Mouse (Mus musculus) spleen, adult 12 weeks (tissue): ENCODE data around the gene Cep57l1.

ENCODE experiments used
- DNase-seq: peaks from one replicate; pipeline ENCODE4 v3.0.0; 2022; ENCODE audit warnings: low spot score

Gene Cep57l1

GRCm38 (mm10) chr10:41816516-41816915 is 6.8 kb upstream of the Cep57l1 start:
- no peak for DNase-seq

DNA sequence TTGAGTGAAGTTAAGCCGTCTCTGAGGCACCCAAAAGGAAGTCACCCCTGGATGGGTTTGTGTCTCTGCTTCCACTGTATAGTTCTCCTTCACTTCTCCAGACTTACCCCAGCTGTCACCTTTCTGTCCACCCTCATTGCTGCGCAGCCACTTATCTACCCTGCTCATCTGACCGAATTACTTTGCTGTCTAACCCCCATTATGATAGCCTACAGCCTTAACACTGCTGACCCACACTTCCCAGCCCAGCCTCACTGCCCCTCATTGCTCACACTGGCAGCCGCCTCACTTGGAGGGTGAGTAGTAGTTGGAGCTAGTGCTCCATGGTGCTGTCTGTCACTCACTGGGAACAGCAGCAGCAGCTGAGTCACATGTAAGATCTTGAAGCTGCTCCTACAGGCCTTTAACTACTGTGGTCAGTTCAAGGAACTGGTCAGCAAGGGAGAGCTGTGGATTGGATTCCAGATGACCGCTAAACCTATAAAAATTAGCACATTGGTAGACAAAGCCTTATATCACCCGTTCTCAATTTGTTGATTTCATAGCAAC is 4.7 kb upstream of the Cep57l1 start:
- no peak for DNase-seq

- no peak for DNase-seq
These were observed 2.9 kb upstream of the Cep57l1 start for GRCm38 (mm10) chr10:41812566-41812965.

- DNase-seq, result no peak
These were observed 1.1 kb upstream of the Cep57l1 start for GRCm38 (mm10) chr10:41810564-41811455.

DNA sequence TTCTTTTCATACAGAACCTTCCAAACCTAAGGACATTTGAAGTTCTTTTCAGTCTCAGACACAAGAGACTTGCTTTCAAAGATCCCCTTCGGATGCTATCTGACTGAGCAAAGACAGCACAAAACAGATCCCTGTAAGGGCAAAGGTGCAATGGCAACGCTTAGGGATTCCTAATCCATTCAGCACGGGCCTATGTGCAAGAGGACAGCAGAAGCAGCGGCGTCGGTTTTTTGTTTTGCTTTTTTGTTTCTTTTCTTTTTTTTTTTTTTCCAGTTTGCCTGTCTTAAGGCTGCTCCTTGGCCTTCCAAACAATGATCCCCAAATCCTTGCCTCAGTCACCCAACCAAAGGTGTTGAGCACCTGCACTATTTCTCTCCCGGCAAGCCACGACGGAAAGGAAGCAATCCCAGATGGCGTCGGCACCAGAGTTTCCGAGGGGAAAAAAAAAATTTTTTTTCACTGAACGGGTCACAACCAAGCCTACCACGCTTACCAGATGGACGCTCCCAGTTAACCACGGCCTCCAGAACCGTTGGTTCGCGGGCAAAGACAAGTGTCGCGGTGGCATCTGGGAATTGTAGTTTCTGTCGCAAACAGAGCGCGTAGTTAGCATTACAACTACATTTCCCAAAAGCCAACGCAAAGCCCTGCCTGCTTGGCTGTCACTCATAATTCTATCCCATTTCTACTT is 446 bp downstream of the Cep57l1 start:
- DNase-seq, result no peak

GRCm38 (mm10) chr10:41805729-41806355 is 3.8 kb downstream of the Cep57l1 start:
- no peak for DNase-seq

DNA sequence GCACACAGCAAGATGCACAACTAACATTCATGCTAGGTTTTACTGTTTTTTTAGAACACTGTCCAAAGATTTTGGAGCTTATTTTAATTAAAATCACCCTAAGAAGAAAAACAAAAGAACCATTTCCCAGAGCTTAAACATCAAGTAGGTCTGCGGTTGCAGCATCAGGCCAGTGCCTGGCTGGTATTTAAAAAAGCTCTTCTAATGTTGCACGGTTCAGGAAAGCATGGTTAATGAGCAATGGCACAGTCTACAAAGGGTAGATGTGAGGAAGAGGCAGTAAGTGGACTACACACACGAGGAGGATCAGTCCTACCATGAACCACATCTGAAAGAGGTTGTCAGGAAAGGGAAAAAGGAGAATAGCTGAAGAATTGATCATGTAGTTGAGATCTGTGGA is 5.0 kb downstream of the Cep57l1 start:
- DNase-seq, result no peak

- no peak for DNase-seq
These were observed 6.2 kb downstream of the Cep57l1 start for GRCm38 (mm10) chr10:41803467-41803866.

GRCm38 (mm10) chr10:41797253-41797652 is 12.4 kb downstream of the Cep57l1 start:
- no peak for DNase-seq

DNA sequence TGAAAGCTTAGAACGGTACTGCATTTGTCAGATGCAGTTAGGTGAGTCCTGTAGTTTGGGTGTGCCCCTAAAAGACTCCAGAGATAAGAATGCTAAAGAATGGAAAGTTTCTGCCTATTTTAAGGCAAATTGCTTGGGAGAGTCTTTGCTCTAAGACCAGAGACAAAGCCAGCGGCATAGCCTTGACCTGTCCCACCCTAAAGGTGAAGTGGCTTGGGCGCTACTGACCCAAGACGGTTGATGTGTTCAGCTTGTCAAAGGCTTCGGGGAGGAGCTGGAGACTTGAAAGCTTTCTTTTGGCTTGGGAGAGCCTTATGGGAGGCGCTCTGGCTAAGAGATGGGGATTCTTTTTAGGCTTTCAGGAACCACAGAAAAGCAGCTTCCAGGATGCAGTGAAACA is 17.3 kb downstream of the Cep57l1 start:
- no peak for DNase-seq

DNA sequence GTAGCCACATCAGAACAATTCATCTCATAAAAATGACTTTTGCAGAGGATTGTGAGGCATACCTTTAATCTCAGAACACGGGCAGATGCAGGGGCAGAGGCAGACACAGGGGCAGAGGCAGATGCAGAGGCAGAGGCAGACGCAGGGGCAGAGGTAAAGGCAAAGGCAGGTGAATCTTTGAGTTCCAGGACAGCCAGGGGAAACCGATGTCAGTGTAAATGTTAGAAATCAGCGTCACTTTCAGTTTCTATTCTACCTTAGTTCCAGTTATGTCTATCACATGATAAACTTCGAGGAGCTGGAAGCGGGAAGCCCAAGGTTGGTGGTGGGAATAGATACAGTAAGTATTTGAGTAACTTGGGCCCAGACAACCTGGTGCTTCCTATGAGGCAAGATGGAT is 42.4 kb downstream of the Cep57l1 start:
- DNase-seq, result no peak

DNA sequence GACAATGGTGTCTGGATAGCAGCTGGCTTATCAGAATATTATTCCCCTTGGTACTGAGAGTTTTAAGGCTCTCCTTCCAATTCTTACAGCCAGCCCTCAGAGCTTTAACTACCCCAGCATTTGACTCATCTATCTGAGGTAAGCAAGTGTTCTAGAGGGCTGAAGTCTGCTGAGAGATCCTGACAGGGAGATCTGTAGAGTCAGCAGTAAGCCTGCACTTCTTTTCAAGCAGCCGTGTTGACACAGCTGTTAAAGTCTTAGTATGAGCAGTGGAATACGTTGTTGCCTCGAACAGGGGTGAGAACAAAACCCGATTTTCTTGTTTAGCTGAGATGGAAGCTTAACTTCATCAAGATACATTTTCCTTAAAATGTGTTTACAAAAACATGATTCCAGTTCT is 43.4 kb downstream of the Cep57l1 start:
- DNase-seq, result no peak

DNA sequence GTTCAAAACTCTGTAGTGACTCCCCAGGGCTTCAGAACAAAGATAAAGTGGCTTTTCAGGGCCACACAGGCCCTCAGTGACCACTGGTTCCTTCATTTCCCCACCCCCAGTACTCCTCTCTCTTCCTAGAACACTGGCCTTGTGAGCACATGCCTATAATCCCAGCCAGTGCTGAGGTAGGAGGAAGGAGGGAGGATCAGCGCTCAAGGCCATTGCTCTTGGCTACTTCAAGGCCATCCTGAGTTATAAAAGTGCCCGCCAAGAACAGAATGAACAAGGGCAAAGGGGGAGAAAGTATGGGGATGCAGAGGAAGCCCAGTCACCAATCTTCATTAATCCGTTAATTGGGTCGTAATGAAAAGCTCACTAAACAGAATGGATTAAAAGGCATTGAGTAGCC is 44.1 kb downstream of the Cep57l1 start:
- DNase-seq, result no peak

DNA sequence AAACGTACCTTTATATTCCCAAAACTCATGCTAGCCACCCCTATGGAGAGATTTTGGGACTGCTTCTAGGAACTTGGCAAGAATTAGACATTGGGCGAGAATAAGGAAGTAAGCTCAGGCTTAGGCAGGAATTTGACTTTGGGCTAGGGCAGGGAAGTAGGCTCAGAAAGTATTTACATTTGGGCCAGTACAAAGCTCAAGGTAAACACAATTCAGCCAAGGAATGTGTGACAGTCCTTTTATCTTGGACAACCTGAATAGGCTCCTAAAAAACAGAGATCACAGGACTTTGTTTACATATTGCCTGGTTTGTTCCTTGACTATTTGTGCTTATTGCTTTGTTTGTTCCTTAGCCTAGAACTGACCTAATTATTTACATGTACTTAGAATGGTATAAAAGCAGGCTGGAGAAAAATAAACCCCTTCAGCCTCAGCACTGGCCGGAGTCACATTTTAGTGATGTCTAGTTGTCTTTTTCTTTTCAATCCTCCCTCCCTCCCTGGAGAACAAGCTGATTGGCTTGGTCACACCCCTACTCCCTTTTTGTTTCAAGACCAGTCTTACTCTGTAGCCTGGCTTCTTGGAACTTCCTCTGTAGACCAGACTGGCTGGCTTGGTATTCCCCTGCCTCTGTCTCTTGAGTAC is 45.8 kb downstream of the Cep57l1 start:
- DNase-seq, result no peak

DNA sequence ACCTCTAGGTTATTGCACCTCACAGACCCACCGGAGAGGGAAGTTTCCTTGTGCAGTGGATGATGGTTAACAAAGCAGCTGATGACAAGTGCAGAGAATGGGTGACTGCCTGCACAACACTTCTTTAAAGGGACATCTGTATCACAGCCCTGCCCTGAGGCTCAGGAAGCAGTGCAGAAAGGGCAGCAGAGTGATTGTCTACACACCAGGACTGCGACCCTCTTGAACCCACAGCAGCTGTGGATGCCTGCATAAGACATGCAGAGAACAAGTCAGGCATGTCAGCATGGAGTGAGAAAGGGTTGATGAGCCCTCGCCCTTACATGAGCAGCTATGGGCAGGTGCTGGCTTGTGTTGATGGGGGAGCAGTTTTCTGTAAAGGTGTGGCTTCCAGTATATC is 48.8 kb downstream of the Cep57l1 start:
- no peak for DNase-seq

DNA sequence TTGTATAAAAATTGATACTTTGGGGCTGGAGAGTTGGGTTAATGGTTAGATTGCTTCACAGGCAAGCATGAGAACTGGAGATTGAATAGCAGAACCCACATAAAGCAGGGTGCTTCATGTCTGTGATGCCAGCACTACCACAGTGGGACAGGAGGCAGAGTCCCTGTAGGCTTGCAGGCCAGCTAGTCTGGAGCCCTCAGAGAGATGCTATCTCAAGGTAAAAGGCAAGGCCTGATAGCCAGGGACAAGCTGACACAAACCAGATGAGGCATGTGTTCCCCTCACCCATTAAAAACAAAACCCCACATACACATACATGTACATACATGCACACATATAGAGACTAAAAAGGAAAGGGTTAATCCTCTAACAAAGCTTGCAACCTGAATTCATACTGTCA is 51.6 kb downstream of the Cep57l1 start:
- no peak for DNase-seq

DNA sequence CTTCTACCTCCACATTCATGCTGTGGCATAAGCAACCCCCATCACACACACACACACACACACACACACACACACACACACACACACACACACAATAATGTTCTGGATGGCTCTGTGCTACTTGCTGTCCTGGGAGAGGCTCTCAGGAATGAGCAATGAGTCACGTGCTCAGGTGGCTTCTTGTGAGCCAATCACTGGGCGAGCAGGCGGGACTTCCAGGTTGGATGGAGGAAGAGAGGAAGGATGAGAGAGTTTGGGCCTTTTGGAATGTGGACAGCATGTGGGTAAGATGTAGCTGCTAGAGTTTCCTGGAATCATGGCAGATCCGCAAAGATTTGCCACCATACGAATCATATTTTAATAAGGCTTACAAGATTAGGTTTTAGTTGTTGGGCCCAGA is 52.4 kb downstream of the Cep57l1 start:
- DNase-seq, result no peak

DNA sequence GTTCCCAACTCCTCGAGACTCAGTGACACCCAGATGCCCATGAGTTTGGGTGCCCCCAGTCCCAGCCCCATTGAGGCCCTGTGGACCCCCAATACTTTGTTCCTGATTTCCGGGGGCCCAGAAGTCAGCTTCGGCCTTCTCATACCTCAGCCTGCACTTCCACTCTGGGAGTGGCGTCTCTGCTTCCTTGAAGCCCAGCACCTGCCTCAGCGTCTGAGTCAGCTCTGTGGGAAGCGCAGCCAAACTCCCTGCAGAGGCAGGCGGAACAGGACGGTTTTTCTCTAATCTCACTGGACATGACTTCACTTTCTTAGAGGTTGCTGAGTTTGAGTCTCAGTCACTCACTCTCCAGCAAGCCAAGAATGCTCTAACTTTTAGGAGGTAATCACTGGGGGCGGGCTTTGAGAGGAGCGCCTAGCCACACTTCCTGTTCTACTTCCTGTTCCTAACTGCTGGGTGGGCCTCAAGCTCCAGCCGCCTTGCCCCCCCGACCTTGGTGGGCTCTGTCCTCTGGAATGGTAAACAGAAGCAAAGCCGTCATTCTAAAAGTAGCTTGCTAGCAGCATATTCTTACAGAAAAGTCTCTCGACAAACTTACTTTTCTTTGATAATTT is 57.7 kb downstream of the Cep57l1 start:
- no peak for DNase-seq

DNA sequence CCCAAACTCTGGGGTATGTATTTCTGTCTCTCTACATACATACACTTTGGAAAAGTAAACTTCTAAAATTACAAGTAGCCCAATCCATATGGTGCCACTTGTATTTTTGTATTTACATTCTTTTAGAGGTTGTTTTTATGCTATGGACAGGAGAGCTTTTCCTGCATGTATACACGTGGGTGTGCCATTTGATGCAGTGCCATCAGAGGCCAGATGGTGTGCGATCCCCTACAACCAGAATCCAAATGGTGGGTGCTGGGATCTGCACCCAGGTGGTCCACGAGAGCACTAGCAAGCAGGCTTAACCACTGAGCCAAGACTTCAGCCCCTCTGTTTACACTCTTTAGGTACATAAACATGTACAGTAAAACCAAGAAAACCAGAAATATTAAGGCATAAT is 60.4 kb downstream of the Cep57l1 start:
- DNase-seq, result no peak

DNA sequence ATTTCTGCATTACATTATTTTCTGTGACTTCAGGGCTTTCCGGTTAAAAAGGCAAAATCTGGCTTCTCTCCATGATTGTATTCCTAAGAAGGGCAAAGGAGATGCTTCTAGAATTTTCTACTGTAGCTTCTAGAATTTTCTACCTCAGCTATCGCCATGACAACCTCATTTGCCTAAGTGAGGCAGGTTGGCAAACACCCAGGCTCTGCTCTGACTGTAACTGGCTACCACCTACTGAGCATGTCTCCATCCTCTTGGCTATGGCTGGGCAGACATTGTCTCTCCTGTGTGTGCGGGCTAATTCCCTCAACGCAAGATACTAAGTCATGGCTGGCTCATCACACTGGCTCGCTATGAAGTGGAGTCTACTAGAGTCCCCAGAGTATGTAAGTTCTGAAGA is 63.1 kb downstream of the Cep57l1 start:
- DNase-seq, result no peak

DNA sequence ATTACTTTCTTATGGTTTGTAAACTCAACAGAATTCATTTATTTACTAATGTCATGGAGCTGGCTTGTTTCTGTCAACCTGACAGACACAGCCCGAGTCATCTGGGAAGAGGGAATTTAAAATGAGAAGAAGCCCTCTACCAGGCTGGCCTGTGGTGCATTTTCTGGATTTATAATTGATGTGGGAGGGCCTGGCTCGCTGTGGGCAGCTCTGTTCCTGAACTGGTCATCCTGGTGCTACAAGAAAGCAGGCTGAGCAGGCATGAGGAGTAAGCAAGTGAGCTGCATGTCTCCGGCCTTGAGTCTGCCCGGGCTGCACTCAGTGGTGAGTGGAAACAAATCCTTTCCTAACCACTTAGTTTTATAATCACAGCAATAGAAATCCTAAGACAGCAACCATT is 65.7 kb downstream of the Cep57l1 start:
- DNase-seq, result no peak

DNA sequence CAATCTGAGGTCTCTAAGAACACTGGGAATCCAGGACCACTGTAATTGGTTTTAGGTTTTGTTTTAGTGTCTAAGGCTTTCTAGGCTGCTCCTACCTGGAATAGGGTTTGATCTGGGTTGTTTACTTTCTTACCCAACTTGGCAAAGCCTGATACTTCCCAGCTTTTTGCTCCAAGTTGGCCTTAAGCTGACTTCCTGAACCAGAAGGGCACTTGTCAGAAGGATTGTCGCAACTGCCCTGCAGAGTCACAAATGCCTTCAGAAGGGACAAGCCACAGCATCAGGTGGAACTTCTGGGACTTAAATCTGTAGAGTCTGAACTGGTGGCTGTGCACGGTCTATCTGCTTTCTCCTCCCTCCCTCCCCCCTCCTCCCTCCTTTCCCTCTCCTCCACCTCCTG is 69.5 kb downstream of the Cep57l1 start:
- DNase-seq, result no peak
